Mouse (Mus musculus) natural killer cell, adult 2 months (primary cell): ENCODE data around the gene Olfr984.

ENCODE experiments used
- DNase-seq, 2 experiments: peaks; one replicate each; pipeline ENCODE4 v3.0.0; 2022; ENCODE audit warnings: low spot score in 2 of 2

The Olfr984 gene

GRCm38 (mm10) chr9:40114106-40114505 lies at the start of gene Olfr984:
Gene Olfr984 (minus strand): TSS chr9:40114206.
- no peak for DNase-seq

DNA sequence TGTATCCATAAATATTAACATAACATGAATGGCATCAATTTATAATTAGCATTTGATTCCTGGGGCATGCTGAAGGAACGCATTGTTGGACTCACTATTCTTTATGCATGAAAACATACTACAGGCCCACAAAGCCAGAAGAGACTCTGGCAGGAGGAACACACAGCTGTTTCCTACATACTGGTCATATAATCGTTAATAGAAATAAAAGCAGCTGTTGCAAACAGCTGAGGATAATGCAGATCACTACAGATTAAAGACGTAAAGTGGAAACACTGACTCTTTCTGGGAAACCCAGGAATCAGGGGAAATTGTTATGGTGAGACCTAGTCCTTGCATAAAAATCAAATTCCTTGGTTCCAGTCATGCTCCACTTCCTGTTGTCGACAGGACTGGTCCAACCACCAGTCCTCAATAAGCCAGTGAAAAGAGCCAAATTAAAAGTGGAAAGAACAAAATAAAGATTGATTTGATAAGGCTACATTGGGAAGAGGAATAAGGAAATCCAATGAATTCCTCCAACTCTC lies 41.2 kb upstream of the Olfr984 start:
- DNase-seq, result no peak

DNA sequence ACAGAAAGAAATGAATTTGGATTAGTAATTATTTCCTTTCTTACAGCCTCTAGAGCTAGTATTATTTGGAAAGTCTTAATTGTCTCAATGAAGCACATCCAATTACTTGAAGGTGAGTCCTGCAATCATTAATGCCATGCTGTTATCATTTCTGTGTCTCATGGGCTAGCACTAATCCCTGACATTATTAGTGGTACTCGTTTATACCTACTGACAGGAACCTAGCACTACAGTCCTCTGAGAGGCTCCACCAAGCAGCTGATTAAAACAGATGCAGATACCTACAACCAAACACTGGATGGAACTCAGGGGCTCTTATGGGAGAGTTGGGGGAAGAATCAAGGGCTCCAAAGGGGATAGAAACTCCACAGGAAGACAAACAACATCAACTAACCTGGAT lies 27.5 kb upstream of the Olfr984 start:
- no peak for DNase-seq

- no peak for DNase-seq
Measured at GRCm38 (mm10) chr9:40139484-40139883, 25.5 kb upstream of the Olfr984 start.

GRCm38 (mm10) chr9:40136987-40137688 lies 23.1 kb upstream of the Olfr984 start:
- DNase-seq, result no peak

- no peak for DNase-seq
Measured at GRCm38 (mm10) chr9:40130556-40130955, 16.6 kb upstream of the Olfr984 start.

GRCm38 (mm10) chr9:40130084-40130483 lies 16.1 kb upstream of the Olfr984 start, which contains the start of gene Olfr985:
Gene Olfr985 (minus strand): TSS chr9:40130184.
- no peak for DNase-seq

- no peak for DNase-seq
Measured at GRCm38 (mm10) chr9:40117287-40117659, 3.3 kb upstream of the Olfr984 start.

GRCm38 (mm10) chr9:40116645-40117286 lies 2.8 kb upstream of the Olfr984 start:
- DNase-seq, result no peak

GRCm38 (mm10) chr9:40094769-40095168 lies 19.2 kb downstream of the Olfr984 start:
- no peak for DNase-seq

DNA sequence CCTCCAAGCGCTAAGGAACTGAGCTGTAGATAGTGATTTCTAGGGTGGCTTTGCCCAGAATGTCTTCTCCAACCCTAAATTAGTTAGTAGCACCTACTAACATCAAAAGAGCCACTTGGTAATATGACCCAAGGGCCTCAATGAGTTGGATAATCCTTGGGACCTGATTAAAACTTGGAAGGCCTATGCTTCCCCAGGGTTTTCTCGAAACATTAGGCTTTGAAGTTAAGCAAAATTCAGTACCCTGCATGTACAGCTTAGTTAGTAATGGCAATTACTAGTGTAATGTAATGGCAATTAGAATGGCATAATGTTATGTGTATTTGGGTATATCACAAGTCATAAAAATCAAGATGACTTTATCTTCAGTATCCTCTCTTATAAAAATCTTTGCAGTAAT lies 20.5 kb downstream of the Olfr984 start, which contains the start of gene Olfr983:
Gene Olfr983 (minus strand): TSS at position 101 of the 400 bp plus-strand sequence.
- no peak for DNase-seq

DNA sequence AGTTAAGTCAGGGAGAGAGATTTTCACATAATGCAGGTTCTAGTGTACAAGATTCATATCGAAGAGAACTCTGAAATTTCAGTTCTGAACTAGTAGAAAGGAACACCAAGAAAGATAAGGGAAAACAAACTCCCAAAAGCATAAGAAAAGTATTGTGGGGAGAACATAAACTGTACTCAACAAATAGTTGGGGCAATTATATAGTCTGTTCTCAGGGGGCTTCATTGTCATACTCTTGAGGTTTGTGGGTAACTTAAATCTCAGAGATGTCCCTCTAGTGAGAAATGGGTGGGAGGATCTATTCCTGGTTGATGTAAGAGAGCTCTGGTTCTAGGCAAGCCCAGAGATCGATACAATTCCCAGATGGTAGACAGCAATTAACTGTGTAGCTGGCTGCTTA lies 40.5 kb downstream of the Olfr984 start, which contains the start of gene Olfr982:
Gene Olfr982 (plus strand): TSS at position 301 of the 400 bp plus-strand sequence.
- DNase-seq, result no peak

GRCm38 (mm10) chr9:40050138-40050537 lies 63.9 kb downstream of the Olfr984 start:
- no peak for DNase-seq
